Mouse (Mus musculus): Measurements from ENCODE around the gene Tsr3. TPM values are rescaled to one million over a fixed set of nuclear protein-coding genes. Genes with fewer than 3 reads are reported as not detected.
"Not testable (repeated sequence)": the region's sequence is repeated elsewhere in the genome, so short reads cannot be mapped to it uniquely, and the experiment has no call there.

Tsr3 gene
- 66.7 and 67.0 TPM in 2 replicates for polyA plus RNA-seq (2016; fragmentation: Nextera tagmentation; extraction: Ambion mirVana)

DNA sequence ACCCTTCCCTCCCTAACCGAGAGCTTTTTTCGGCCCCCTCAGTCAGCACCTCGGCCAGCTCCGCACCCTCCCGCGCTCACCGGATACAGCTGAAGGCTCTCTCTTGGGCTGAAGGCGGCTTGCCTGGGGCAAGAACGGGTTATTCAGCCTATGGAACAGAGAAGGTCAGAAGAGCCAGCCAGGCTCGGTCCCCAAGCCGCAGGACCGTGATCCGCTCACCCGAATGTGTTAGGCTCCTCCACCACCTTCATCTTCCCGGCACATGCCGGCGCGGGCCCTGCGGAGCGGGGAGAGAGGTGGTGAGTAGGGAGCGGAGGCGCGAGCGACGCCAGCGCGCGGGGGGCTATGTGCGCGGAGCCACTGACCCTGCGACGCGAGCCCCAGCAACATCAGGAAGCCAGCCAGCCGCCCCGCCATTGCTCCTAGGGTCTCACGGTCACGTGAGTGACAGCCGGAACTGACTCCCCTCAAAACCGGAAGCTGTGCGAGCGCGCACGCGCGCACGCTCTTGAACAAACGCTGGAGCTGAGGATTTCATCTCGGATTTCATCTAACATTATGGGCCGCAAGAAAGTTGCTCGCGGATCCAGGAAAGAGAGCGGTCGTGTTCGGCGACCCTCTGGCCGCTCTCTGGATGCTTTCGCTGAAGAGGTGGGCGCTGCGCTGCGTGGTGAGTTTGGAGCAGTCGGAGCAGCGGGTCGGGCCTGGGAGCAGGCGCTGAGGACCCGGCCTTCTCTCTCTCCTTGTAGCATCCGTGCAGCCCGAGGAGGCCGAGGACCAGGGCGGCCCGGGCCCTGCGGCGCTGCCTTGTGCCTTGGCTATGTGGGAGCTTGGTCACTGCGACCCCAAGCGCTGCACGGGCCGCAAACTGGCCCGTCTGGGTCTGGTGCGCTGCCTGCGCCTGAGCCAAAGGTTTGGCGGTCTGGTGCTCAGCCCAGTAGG lies at the start of gene Tsr3, which contains the start of gene Gnptg:
TSS of gene Tsr3 (plus strand) at position 476 of the 942 bp plus-strand sequence.
TSS of gene Gnptg (minus strand) at position 430 of the 942 bp plus-strand sequence.
- H3K9me3 ChIP-seq, result no peaks in the 10 kb centered on the region
- peak; percentile 82 for ATAC-seq (ENCODE audit: low FRiP score, low read depth)
- H3K4me2 ChIP-seq (replicated peaks), result peak within 1 kb of the TSS; percentile 100
- H3K9ac ChIP-seq, result peak within 1 kb of the TSS; percentile 92
- no peaks in the 10 kb centered on the region for H3K27me3 ChIP-seq (replicated peaks)
- peak within 1 kb of the TSS; percentile 93 for H3K4me3 ChIP-seq
- H3K27ac ChIP-seq, result peak within 1 kb of the TSS; percentile 28; the same call in 1 of the 2 replicates
- peaks cover 42% of the 10 kb centered on the region for H3K36me3 ChIP-seq
- under 1% methylated on average over 80 of the region's 80 CpGs for WGBS
- peaks cover 20% of the 10 kb centered on the region for H3K4me1 ChIP-seq

DNA sequence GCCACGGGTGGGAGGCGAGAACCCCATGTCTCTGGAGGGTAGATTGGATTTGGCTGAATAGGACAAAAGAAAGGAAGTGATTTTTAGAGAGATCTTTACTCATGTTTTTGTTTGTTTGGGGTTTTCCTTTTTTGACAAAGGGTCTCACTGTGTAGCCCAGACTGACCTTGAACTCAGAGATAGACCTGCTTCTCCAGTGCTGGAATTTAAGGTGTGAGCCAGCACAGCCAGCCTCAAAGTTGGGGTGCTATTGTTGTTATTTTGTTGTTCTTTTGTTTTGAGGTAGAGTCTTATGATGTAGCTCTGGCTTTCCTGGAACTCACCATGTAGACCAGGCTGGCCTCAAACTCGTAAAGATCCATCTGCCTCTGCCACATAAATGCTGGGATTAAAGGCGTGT lies 37.6 kb upstream of the Tsr3 start:
- Histone ChIP-seq H3K4me2 (replicated peaks) (no peak overlapping the region), H3K27me3 (replicated peaks) (no peaks in the 10 kb centered on the region), H3K36me3 (peaks cover 52% of the 10 kb centered on the region), H3K27ac (no peak overlapping the region), H3K4me1 (no peaks in the 10 kb centered on the region), H3K9me3 (no peaks in the 10 kb centered on the region), H3K9ac (no peak overlapping the region), H3K4me3 (no peak overlapping the region)
- ATAC-seq (ENCODE audit: low FRiP score, low read depth), result no peak
- WGBS, result 96% methylated on average over 4 of the region's 4 CpGs

DNA sequence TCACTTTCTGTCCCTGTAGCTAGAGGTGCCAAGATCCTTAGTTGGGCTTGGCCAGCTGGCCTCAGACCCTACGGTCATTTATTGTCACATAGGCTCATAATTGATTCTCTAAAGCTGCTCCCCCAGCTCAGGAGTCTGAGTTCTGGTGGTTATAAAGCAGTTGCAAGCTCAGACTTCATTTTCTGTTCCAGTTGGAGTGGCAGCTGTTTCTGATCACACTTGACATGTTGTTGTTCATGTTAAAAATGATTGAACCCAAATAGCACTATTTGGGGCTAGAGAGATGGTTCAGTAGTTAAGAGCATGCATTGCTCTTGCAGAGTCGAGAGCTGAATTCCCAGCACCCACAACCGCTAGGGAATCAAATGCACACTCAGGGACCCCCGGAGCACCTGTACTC lies 30.0 kb upstream of the Tsr3 start:
- H3K4me3 ChIP-seq, result no peak overlapping the region
- ATAC-seq (ENCODE audit: low FRiP score, low read depth), result no peak
- no peak overlapping the region for H3K27ac ChIP-seq
- H3K4me2 ChIP-seq (replicated peaks), result no peak overlapping the region
- no peaks in the 10 kb centered on the region for H3K9me3 ChIP-seq
- no peaks in the 10 kb centered on the region for H3K27me3 ChIP-seq (replicated peaks)
- H3K36me3 ChIP-seq, result peaks cover 89% of the 10 kb centered on the region
- no peak overlapping the region for H3K9ac ChIP-seq
- no peaks in the 10 kb centered on the region for H3K4me1 ChIP-seq
- 94% methylated on average over 4 of the region's 4 CpGs for WGBS

DNA sequence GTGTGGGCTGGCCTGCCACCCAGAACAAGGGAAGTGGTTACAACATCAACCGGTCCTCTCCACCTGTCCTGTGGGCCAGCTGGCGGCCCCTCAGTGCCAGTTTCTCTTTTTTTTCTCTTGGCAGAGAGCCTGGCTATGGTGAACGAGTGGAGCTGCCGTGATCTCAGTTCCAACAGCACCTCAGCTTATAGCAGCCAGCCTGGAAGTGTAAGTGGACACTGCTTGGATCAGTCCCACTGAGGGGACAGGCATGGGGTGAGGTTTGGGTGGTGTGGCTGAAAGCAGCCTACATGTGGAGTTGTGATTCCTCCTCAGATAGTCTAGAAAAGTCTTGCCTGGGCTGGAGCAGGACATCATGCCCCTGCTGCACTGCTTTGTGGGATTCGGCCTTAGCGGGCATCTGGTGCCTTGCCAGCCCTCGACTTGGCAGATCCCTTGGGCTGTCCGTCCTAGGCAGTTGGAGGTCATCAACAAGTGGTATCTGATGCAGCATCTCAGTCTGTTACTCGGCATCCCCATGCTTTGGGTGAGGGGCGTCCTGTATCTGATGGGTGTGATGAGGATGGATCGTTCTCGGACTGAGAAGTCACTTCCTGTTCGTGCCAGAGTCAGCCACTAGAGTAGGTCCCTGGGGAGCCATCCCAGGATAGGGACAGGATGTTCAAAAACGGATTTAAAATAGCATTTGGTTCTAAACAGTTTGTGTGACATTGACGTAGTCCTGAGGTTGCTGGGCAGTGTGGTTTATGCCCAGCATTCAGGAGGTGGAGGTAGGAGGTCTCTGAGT lies 29.1 kb upstream of the Tsr3 start:
- no peaks in the 10 kb centered on the region for H3K4me1 ChIP-seq
- no peak overlapping the region for H3K27ac ChIP-seq
- WGBS, result 90% methylated on average over 15 of the region's 15 CpGs
- no peak overlapping the region for H3K4me2 ChIP-seq (replicated peaks)
- no peak overlapping the region for H3K4me3 ChIP-seq
- no peak overlapping the region for H3K9ac ChIP-seq
- H3K36me3 ChIP-seq, result peaks cover 86% of the 10 kb centered on the region
- H3K27me3 ChIP-seq (replicated peaks), result no peaks in the 10 kb centered on the region
- H3K9me3 ChIP-seq, result no peaks in the 10 kb centered on the region
- no peak for ATAC-seq (ENCODE audit: low FRiP score, low read depth)

DNA sequence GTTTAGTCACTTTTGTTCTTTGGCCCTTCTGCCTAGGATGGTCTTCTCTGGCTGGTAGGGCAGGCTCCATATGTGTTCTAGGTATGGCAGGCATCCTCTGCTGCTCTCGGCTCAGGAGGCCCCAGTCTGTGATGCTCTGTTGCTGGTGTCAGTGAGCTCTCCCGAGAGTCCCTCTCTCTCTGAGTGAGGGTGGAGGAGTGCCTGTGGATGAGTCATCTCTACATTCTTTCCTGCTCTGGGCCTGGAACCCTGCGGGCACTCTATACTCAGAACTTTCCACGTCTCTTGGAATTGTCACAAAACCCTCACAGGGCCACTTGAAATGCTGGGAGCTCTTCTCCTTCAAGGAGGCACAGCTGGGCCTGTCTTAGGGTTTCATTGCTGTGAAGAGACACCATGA lies 28.3 kb upstream of the Tsr3 start:
- ATAC-seq (ENCODE audit: low FRiP score, low read depth), result no peak
- H3K4me3 ChIP-seq, result no peak overlapping the region
- no peaks in the 10 kb centered on the region for H3K27me3 ChIP-seq (replicated peaks)
- 93% methylated on average over 4 of the region's 4 CpGs for WGBS
- H3K9me3 ChIP-seq, result no peaks in the 10 kb centered on the region
- no peak overlapping the region for H3K9ac ChIP-seq
- H3K4me1 ChIP-seq, result no peaks in the 10 kb centered on the region
- no peak overlapping the region for H3K27ac ChIP-seq
- peaks cover 82% of the 10 kb centered on the region for H3K36me3 ChIP-seq
- H3K4me2 ChIP-seq (replicated peaks), result no peak overlapping the region

DNA sequence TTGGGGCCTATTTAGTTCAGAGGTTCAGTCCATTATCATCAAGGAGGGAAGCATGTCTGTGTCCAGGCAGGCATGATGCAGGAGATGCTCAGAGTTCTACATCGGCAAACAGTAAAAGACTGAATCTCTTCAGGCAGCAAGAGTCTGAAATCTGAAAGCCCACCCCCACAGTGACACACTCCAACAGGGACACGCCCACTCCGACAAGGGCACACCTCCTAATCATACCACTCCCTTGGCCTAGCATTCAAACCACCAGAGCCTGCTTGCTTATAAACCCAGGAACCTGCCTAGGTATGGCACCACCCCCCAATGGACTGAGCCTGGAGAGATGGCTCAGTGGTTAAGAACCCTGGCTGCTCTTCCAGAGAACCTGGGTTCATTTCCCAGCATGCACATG lies 24.5 kb upstream of the Tsr3 start:
- H3K27ac ChIP-seq, result no peak overlapping the region
- no peaks in the 10 kb centered on the region for H3K27me3 ChIP-seq (replicated peaks)
- H3K9ac ChIP-seq, result no peak overlapping the region
- peaks cover 61% of the 10 kb centered on the region for H3K36me3 ChIP-seq
- no peaks in the 10 kb centered on the region for H3K4me1 ChIP-seq
- no peaks in the 10 kb centered on the region for H3K9me3 ChIP-seq
- no peak overlapping the region for H3K4me2 ChIP-seq (replicated peaks)
- 79% methylated on average over 3 of the region's 3 CpGs for WGBS
- no peak for ATAC-seq (ENCODE audit: low FRiP score, low read depth)
- no peak overlapping the region for H3K4me3 ChIP-seq

DNA sequence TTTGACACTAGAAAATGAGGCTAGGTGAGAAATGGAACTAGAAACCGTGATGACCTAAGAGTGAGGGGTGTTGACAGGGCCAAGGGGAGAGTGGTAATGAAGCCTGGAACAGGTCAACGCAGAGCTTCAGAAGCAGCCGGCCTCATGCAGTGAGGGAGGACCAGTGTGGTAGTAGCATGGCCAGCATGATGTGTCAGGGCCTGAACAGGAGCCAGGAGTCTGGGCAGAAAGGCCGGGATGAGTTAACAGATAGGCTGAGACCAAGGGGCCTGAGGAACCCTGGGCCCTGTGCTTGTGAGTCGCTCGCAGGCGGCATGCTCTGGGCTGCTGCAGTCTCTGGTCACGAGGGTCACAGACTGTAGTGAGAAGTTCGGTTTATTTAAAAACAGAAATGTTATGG lies 21.0 kb upstream of the Tsr3 start:
- 92% methylated on average over 9 of the region's 9 CpGs for WGBS

DNA sequence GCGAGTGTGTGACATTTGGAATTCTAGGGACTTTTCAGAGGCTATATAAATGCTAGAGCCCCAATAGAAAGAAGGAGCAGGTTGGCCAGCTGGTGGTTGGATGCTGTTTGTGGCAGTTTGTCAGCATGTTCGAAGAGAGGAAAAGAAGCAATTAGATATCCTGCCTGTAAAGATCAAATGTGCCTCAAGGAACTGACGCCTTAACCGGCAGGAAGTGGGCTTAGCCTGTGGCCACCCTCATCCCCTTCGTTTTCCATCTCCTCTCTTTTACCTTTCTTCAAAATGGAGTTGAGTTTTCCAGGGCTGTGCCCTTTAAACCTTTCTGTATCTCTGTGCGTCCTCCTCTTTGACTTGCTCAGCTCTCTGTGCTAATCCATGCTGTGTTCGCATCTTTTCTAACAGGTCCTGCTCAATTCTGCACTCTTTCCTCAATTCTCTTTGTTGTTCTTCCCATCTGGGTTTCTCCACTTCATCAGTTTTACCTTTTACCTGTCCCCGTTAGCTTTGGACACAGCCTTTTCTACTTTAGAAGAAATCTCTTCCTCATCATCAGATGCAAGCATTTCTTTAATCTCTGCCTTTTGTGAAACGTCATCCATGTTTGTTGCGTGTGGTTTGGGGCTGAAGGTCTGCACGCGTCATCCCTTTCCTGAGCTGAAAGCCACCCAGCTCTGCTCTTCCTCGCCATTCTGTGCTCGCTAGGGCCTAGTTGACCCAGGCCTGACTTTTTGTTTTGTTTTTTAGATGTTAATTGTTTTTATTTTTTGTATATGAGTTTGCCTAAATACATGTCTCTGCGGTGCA lies 20.3 kb upstream of the Tsr3 start:
- H3K4me3 ChIP-seq, result no peak overlapping the region
- 92% methylated on average over 15 of the region's 15 CpGs for WGBS
- no peak overlapping the region for H3K27ac ChIP-seq
- peaks cover 11% of the 10 kb centered on the region; the same call in 1 of the 2 replicates for H3K4me1 ChIP-seq
- H3K9ac ChIP-seq, result no peak overlapping the region
- no peak overlapping the region for H3K4me2 ChIP-seq (replicated peaks)
- no peaks in the 10 kb centered on the region for H3K27me3 ChIP-seq (replicated peaks)
- ATAC-seq (ENCODE audit: low FRiP score, low read depth), result no peak
- no peaks in the 10 kb centered on the region for H3K9me3 ChIP-seq
- H3K36me3 ChIP-seq, result peaks cover 21% of the 10 kb centered on the region

More for the DNA sequence above, 21.0 kb upstream of the Tsr3 start:
- H3K4me3 ChIP-seq, result no peak overlapping the region
- no peak overlapping the region for H3K4me2 ChIP-seq (replicated peaks)
- ATAC-seq (ENCODE audit: low FRiP score, low read depth), result no peak
- H3K27ac ChIP-seq, result no peak overlapping the region
- peaks cover 11% of the 10 kb centered on the region; the same call in 1 of the 2 replicates for H3K4me1 ChIP-seq
- peaks cover 28% of the 10 kb centered on the region for H3K36me3 ChIP-seq
- no peaks in the 10 kb centered on the region for H3K27me3 ChIP-seq (replicated peaks)
- H3K9me3 ChIP-seq, result no peaks in the 10 kb centered on the region
- no peak overlapping the region for H3K9ac ChIP-seq

DNA sequence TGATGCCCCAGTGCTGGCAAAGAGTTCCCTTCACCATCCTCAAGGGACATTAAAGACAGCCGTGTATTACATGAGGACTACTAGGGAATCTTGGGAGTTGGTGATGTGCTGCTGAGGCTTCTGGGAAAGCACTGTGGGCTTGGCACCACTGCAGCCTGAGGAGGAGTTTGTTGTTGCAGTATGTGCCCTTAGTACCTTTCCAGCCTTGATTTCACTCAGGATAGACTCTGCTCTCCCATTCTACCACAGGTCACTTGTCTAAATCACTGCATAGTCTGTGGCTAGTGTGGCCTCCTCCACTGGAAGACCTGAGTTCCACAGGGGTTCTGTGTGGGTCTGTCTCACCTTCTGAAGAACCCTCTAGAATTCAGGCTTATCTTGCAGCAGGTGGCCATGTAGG lies 19.2 kb upstream of the Tsr3 start:
- peaks cover 11% of the 10 kb centered on the region; the same call in 1 of the 2 replicates for H3K36me3 ChIP-seq
- H3K27me3 ChIP-seq (replicated peaks), result no peaks in the 10 kb centered on the region
- no peak overlapping the region for H3K9ac ChIP-seq
- H3K4me2 ChIP-seq (replicated peaks), result no peak overlapping the region
- H3K4me3 ChIP-seq, result no peak overlapping the region
- no peaks in the 10 kb centered on the region for H3K9me3 ChIP-seq
- 89% methylated on average over 1 of the region's 1 CpGs for WGBS
- H3K4me1 ChIP-seq, result peaks cover 11% of the 10 kb centered on the region; the same call in 1 of the 2 replicates
- H3K27ac ChIP-seq, result no peak overlapping the region
- ATAC-seq (ENCODE audit: low FRiP score, low read depth), result no peak

DNA sequence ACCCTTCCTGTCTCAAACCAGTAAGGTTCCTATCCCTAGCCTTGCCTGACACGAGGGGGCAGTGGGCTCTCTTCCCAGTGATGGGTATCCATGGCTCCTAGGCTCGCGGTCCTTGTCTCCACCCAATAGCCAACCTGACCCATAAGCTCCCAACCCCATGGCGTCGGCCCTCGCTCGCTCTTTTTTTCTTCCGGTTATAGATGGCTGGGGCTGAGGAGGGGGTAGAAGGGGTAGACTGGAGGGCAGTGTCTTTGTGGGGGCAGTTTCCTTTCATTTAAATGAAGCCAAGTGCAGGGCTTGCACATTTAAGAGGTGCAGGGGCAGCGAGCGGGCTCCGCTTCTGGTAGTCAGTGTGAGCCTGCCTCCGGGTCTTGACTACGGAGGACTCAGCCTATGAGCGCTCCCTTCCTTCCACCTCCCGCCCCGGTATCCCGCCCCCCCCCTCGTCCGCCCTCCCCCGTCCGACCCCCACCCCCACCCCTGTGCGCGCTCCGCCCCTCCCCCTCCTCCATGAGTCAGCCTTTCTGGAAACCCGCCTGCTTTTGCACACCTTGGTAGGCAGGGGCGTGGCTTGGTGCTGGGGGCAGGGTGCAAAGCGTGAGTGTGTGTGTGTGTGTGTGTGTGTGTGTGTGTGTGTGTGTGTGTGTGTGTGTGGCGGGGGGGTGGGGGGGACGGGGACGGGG lies 18.0 kb upstream of the Tsr3 start:
- H3K27ac ChIP-seq, result no peak overlapping the region
- H3K9ac ChIP-seq, result peak overlapping the region; percentile 23

DNA sequence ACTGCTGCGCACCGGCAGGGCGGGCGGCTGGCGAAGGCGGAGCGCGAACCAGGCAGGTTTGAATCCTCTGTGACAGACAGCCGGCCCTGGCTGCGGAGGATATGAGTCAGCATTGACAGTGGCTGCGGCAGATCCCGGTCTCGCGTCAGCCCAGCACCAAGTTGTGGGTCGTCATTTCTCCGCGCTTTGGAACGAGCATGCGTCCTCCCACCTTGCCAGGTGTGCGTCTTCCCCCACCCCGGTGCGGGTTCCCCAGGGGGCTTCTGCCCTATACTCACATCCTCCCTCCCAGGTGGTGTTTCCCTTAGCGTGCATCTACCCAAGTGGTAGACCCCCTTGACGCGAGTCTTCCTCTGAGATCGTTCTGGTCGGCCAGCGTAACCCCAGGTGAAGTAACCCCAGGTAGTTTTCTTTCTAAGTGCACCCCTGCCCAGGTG lies 17.4 kb upstream of the Tsr3 start:
- not testable (repeated sequence) for H3K9ac ChIP-seq; H3K9me3 ChIP-seq; H3K36me3 ChIP-seq; H3K27ac ChIP-seq; H3K27me3 ChIP-seq (replicated peaks)
- peak; percentile 88 for ATAC-seq (ENCODE audit: low FRiP score, low read depth)
- WGBS, result 13% methylated on average over 19 of the region's 28 CpGs
- Histone ChIP-seq H3K4me3 (peak overlapping the region; percentile 34), H3K4me1 (peaks cover 11% of the 10 kb centered on the region; the same call in 1 of the 2 replicates), H3K4me2 (replicated peaks) (peak overlapping the region; percentile 56)

More for the DNA sequence above, 18.0 kb upstream of the Tsr3 start:
- 2% methylated on average over 27 of the region's 30 CpGs for WGBS
- peak overlapping the region; percentile 56 for H3K4me2 ChIP-seq (replicated peaks)
- peak overlapping the region; percentile 34 for H3K4me3 ChIP-seq
- H3K9me3 ChIP-seq, result no peaks in the 10 kb centered on the region
- H3K36me3 ChIP-seq, result peaks cover 9% of the 10 kb centered on the region; the same call in 1 of the 2 replicates
- H3K27me3 ChIP-seq (replicated peaks), result no peaks in the 10 kb centered on the region
- H3K4me1 ChIP-seq, result peaks cover 11% of the 10 kb centered on the region; the same call in 1 of the 2 replicates
- ATAC-seq (ENCODE audit: low FRiP score, low read depth), result peak; percentile 76

Data from neural tube, embryonic 12.5 days (tissue).